ENCODE assay signal across 8 mouse cellular contexts in genomic region chr11:80384461-80384860, GRCm38 (mm10). TPM values are rescaled to one million over a fixed set of nuclear protein-coding genes. Genes with fewer than 3 reads are reported as not detected.
DNase-seq lines count a peak whose midpoint lies in the region; ATAC-seq and TF ChIP-seq lines count a peak whose summit lies in the region.

No protein-coding gene starts in this region.

- peaks cover 53% of the 10 kb centered on the region for H3K36me3 ChIP-seq in erythroblast, embryonic 14.5 days (ENCODE audit: control insufficient read depth)
- peaks cover 54% of the 10 kb centered on the region for H3K36me3 ChIP-seq in E14TG2a.4 (ENCODE audit: insufficient read depth, low read length)
- peaks cover 19% of the 10 kb centered on the region for H3K36me3 ChIP-seq in forebrain, postnatal 0 days (ENCODE audit: insufficient read depth)
- peaks cover 45% of the 10 kb centered on the region for H3K36me3 ChIP-seq in liver, embryonic 14.5 days (replicated peaks; ENCODE audit: control insufficient read depth, insufficient read depth, low read depth)

- no peaks in the 10 kb centered on the region for H3K9me3 ChIP-seq in erythroblast, embryonic 14.5 days (ENCODE audit: control insufficient read depth, low read length)
- no peaks in the 10 kb centered on the region for H3K9me3 ChIP-seq in E14TG2a.4 (ENCODE audit: low read length)
- H3K9me3 ChIP-seq in forebrain, postnatal 0 days (ENCODE audit: low read length) = no peaks in the 10 kb centered on the region
- no peaks in the 10 kb centered on the region for H3K9me3 ChIP-seq in liver, embryonic 14.5 days (ENCODE audit: control insufficient read depth, low read length)

- H3K27ac ChIP-seq in forebrain, postnatal 0 days (ENCODE audit: low read depth, low read length) = no peak overlapping the region
- H3K27ac ChIP-seq in liver, embryonic 14.5 days = peak overlapping the region; percentile 54

- no peak for DNase-seq in forebrain, postnatal 0 days
- DNase-seq in liver, embryonic 14.5 days (ENCODE audit: low read depth in 3 of 3, low spot score in 3 of 3) = no peak
- DNase-seq in spleen, adult 18-20 months = no peak
- DNase-seq in c-Kit-positive CD71-positive TER-119-positive erythroid progenitor cells, embryonic 14.5 days (ENCODE audit: low spot score) = no peak
- no peak for DNase-seq in thymus, adult 18-20 months

- no peaks in the 10 kb centered on the region for H3K27me3 ChIP-seq in erythroblast, embryonic 14.5 days (ENCODE audit: control insufficient read depth)
- no peaks in the 10 kb centered on the region for H3K27me3 ChIP-seq in E14TG2a.4 (ENCODE audit: insufficient read depth, low read length)
- no peaks in the 10 kb centered on the region for H3K27me3 ChIP-seq in forebrain, postnatal 0 days (ENCODE audit: insufficient read depth, low read length)
- no peaks in the 10 kb centered on the region for H3K27me3 ChIP-seq in liver, embryonic 14.5 days (ENCODE audit: control insufficient read depth, insufficient read depth, low read length)

- TF ChIP-seq CTCF in E14TG2a.4 (conservative IDR thresholded peaks at IDR 0.05; ENCODE audit: low read length) = no peak
- TF ChIP-seq CTCF in forebrain, postnatal 0 days (IDR thresholded peaks at IDR 0.05; ENCODE audit: low read depth) = no peak
- TF ChIP-seq CTCF in liver, embryonic 14.5 days (IDR thresholded peaks at IDR 0.05; ENCODE audit: low read depth) = no peak

- peak overlapping the region; percentile 67 for H3K4me2 ChIP-seq in forebrain, postnatal 0 days (ENCODE audit: low read depth)
- H3K4me2 ChIP-seq in liver, embryonic 14.5 days (ENCODE audit: low read depth) = peak overlapping the region; percentile 90

- no peak for ATAC-seq in erythroblast, adult 5-6 weeks (replicated peaks; ENCODE audit: low FRiP score, poor library complexity, severe bottlenecking)
- ATAC-seq in forebrain, postnatal 0 days = no peak
- no peak for ATAC-seq in liver, embryonic 14.5 days (ENCODE audit: insufficient read depth)

- peaks cover 48% of the 10 kb centered on the region for H3K4me1 ChIP-seq in erythroblast, embryonic 14.5 days (ENCODE audit: control insufficient read depth)
- peaks cover 46% of the 10 kb centered on the region for H3K4me1 ChIP-seq in E14TG2a.4 (replicated peaks; ENCODE audit: low read depth, low read length)
- peaks cover 25% of the 10 kb centered on the region for H3K4me1 ChIP-seq in forebrain, postnatal 0 days (ENCODE audit: insufficient read depth)
- peaks cover 14 to 15% of the 10 kb centered on the region in 2 experiments for H3K4me1 ChIP-seq in liver, embryonic 14.5 days (replicated peaks; ENCODE audit: control insufficient read depth in 2 of 2, insufficient read depth in 2 of 2, low read length in 1 of 2)

- no peak for TF ChIP-seq EP300 in liver, embryonic 14.5 days (IDR thresholded peaks at IDR 0.05; ENCODE audit: low read depth)

- peak overlapping the region; percentile 95 for H3K4me3 ChIP-seq in erythroblast, embryonic 14.5 days (replicated peaks)
- peak overlapping the region; percentile 99 for H3K4me3 ChIP-seq in E14TG2a.4 (replicated peaks; ENCODE audit: low read length)
- H3K4me3 ChIP-seq in forebrain, postnatal 0 days (ENCODE audit: low read depth, low read length) = peak overlapping the region; percentile 100
- peak overlapping the region; percentile 95 to 99 for H3K4me3 ChIP-seq in liver, embryonic 14.5 days (ENCODE audit: insufficient read depth in 1 of 2, low read depth in 2 of 2, low read length in 2 of 2)

- peak overlapping the region; percentile 99 for H3K9ac ChIP-seq in forebrain, postnatal 0 days
- H3K9ac ChIP-seq in liver, embryonic 14.5 days (replicated peaks) = peak overlapping the region; percentile 87

RNA-seq across cellular contexts. Expression of gene Zfp207, which starts 1.4 kb away (rescaled TPM):
- polyA plus RNA-seq in erythroblast, embryonic 14.5 days (2012) = 1.5 and 3.7 TPM in 2 replicates
- 409 and 448 TPM in 2 replicates for total RNA-seq in erythroblast, adult 5-6 weeks (2015; ENCODE audit: low replicate concordance)
- 409 and 414 TPM in 2 replicates for total RNA-seq in erythroblast, adult 5-6 weeks (2017; ENCODE audit: low replicate concordance)
- total RNA-seq in forebrain, postnatal 0 days (2014; rRNA removed) = 250 and 264 TPM in 2 replicates
- polyA plus RNA-seq in forebrain, postnatal 0 days (2015; fragmentation: Nextera tagmentation; extraction: Ambion mirVana) = 163 and 171 TPM in 2 replicates
- 65.7 and 79.3 TPM in 2 replicates for polyA plus RNA-seq in liver, embryonic 14.5 days (2012; rRNA removed)
- 106 and 109 TPM in 2 replicates for polyA plus RNA-seq in liver, embryonic 14.5 days (2014; fragmentation: Nextera tagmentation; extraction: Ambion mirVana)

RNA-seq across cellular contexts. Expression of gene 5730455P16Rik, which starts 6.6 kb away (rescaled TPM):
- polyA plus RNA-seq in erythroblast, embryonic 14.5 days (2012) = 0.15 and 0.29 TPM in 2 replicates
- 0.84 and 0.96 TPM in 2 replicates for total RNA-seq in erythroblast, adult 5-6 weeks (2015; ENCODE audit: low replicate concordance)
- 3.8 and 4.0 TPM in 2 replicates for total RNA-seq in erythroblast, adult 5-6 weeks (2017; ENCODE audit: low replicate concordance)
- 41.8 and 43.2 TPM in 2 replicates for total RNA-seq in forebrain, postnatal 0 days (2014; rRNA removed)
- polyA plus RNA-seq in forebrain, postnatal 0 days (2015; fragmentation: Nextera tagmentation; extraction: Ambion mirVana) = 30.8 and 47.6 TPM in 2 replicates
- 1.6 and 2.4 TPM in 2 replicates for polyA plus RNA-seq in liver, embryonic 14.5 days (2012; rRNA removed)
- polyA plus RNA-seq in liver, embryonic 14.5 days (2014; fragmentation: Nextera tagmentation; extraction: Ambion mirVana) = 5.0 and 5.1 TPM in 2 replicates

RNA-seq across cellular contexts. Expression of gene Psmd11, which starts 44.0 kb away (rescaled TPM):
- polyA plus RNA-seq in erythroblast, embryonic 14.5 days (2012) = 4.0 and 5.0 TPM in 2 replicates
- total RNA-seq in erythroblast, adult 5-6 weeks (2015; ENCODE audit: low replicate concordance) = 36.6 and 43.8 TPM in 2 replicates
- 41.2 and 53.1 TPM in 2 replicates for total RNA-seq in erythroblast, adult 5-6 weeks (2017; ENCODE audit: low replicate concordance)
- total RNA-seq in forebrain, postnatal 0 days (2014; rRNA removed) = 30.2 and 33.4 TPM in 2 replicates
- 280 and 310 TPM in 2 replicates for polyA plus RNA-seq in forebrain, postnatal 0 days (2015; fragmentation: Nextera tagmentation; extraction: Ambion mirVana)
- polyA plus RNA-seq in liver, embryonic 14.5 days (2012; rRNA removed) = 35.6 and 56.8 TPM in 2 replicates
- polyA plus RNA-seq in liver, embryonic 14.5 days (2014; fragmentation: Nextera tagmentation; extraction: Ambion mirVana) = 152 and 155 TPM in 2 replicates

Comparison
In these comparisons a context has a peak if more than half of its experiments do, and no peak if none do; other contexts are left out.
1. RNA of gene Zfp207, which starts 1.4 kb away (polyA plus RNA-seq): 163 to 171 TPM in forebrain, postnatal 0 days and 65.7 to 109 TPM in liver, embryonic 14.5 days; 1.5 to 3.7 TPM in erythroblast, embryonic 14.5 days; every median in the first group is over 10 times any median in the second.
2. Peak in every context shown above with its lines, with median percentiles within 50 percentile points of each other: H3K4me3 ChIP-seq.